8 mouse cellular contexts compared by ENCODE assay signal in the genomic region with DNA sequence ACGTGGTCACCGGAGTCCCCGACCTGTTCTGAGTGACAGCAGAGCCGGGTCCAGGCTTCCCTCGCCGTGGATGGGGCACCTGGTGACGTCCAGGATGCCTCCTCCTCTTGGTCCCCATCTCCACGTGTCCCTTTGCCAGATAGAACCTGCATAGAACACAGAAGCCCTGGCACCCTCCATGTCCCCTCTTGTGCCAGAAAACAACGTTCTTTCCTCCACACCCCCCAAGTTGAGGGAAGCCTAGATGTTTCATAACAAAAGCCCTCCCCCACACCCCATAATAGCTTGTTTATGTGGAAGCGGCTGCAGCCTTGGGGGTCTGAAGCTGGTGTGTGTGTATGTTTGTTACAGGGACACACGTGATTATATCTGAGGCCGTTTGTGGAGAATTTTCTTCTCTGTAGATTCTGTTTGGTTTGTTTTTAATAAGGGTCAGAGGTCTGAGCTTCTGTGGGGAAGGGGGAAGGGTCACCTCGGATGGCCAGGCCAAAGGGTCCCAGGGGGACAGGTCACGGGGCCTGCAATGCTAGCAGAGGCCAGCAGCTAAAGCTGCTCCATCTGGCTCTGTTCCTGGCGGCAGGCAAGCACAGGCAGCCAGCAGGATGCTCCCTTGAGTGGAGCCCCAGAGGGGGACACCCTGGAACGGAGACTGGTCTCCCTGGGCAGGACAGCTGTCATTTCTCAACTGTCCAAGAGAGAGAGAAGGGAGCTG.
A peak's percentile ranks its signal among the peaks of the same experiment; 100 is the strongest.
DNase-seq lines count a peak whose midpoint lies in the region; ATAC-seq and TF ChIP-seq lines count a peak whose summit lies in the region.

No protein-coding gene starts in this region.

- H3K4me3 ChIP-seq in cerebellum, adult 2 months (replicated peaks; ENCODE audit: insufficient read depth, low read depth, low read length) = peak overlapping the region; percentile 49
- H3K4me3 ChIP-seq in hindbrain, embryonic 10.5 days = peak overlapping the region; percentile 52
- H3K4me3 ChIP-seq in lung, postnatal 0 days (ENCODE audit: low read depth, low read length) = peak overlapping the region; percentile 39; the same call in 1 of the 2 replicates

- no peaks in the 10 kb centered on the region for H3K36me3 ChIP-seq in hindbrain, embryonic 10.5 days
- no peaks in the 10 kb centered on the region for H3K36me3 ChIP-seq in lung, postnatal 0 days (ENCODE audit: insufficient read depth, low read length)

- no peaks in the 10 kb centered on the region for H3K27me3 ChIP-seq in cerebellum, adult 2 months (ENCODE audit: control insufficient read depth, insufficient read depth, low read length)
- 0 out of 2 replicates have a peak, but pooled peaks cover 2% of the 10 kb centered on the region for H3K27me3 ChIP-seq in hindbrain, embryonic 10.5 days (ENCODE audit: insufficient read depth, poor library complexity, severe bottlenecking)
- no peaks in the 10 kb centered on the region for H3K27me3 ChIP-seq in lung, postnatal 0 days (replicated peaks; ENCODE audit: insufficient read depth, low read length)

- under 1% methylated on average over 16 of the region's 16 CpGs for WGBS in cerebellum, adult 2 months
- under 1% methylated on average over 16 of the region's 16 CpGs for whole genome bisulfite sequencing in hindbrain, embryonic 10.5 days
- 6% methylated on average over 16 of the region's 16 CpGs for WGBS in lung, postnatal 0 days

- TF ChIP-seq EP300 in lung, postnatal 0 days (IDR thresholded peaks at IDR 0.05) = no peak

- H3K4me2 ChIP-seq in lung, postnatal 0 days (replicated peaks; ENCODE audit: low read depth, low read length) = peak overlapping the region; percentile 75

- peak overlapping the region; percentile 98 for H3K27ac ChIP-seq in cerebellum, adult 2 months (ENCODE audit: insufficient read depth, low read length)
- peak overlapping the region; percentile 96 for H3K27ac ChIP-seq in hindbrain, embryonic 10.5 days
- H3K27ac ChIP-seq in lung, postnatal 0 days (ENCODE audit: low read length) = peak overlapping the region; percentile 98

- DNase-seq in MN1 (ENCODE audit: low spot score) = peak; percentile 85
- DNase-seq in cerebellum, adult 2 months = peak; percentile 75 to 77
- DNase-seq in frontal cortex, postnatal 10 days (ENCODE audit: low spot score in 2 of 2) = peak; percentile 67 to 79
- peak; percentile 87 for DNase-seq in hindbrain, embryonic 10.5 days (ENCODE audit: low spot score)
- DNase-seq in layer of hippocampus, adult 9-11 months = peak; percentile 73
- DNase-seq in lung, postnatal 0 days (ENCODE audit: low spot score) = peak; percentile 91
- DNase-seq in ovary, postnatal 14 days (ENCODE audit: low spot score) = peak; percentile 74
- no peak for DNase-seq in c-Kit-positive CD71-positive TER-119-positive erythroid progenitor cells, embryonic 14.5 days (ENCODE audit: low spot score)

- ATAC-seq in lung, postnatal 0 days = peak; percentile 70

- TF ChIP-seq CTCF in cerebellum, adult 2 months (IDR thresholded peaks at IDR 0.05; ENCODE audit: borderline replicate concordance, insufficient read depth, low read depth, low read length) = no peak
- TF ChIP-seq CTCF in lung, postnatal 0 days (IDR thresholded peaks at IDR 0.05) = peak; percentile 57

- no peaks in the 10 kb centered on the region for H3K9me3 ChIP-seq in hindbrain, embryonic 10.5 days
- no peaks in the 10 kb centered on the region for H3K9me3 ChIP-seq in lung, postnatal 0 days (ENCODE audit: low read length)

- TF ChIP-seq POLR2A in cerebellum, adult 2 months (IDR thresholded peaks at IDR 0.05; ENCODE audit: borderline replicate concordance, insufficient read depth, low read length) = no peak

- H3K4me1 ChIP-seq in cerebellum, adult 2 months (ENCODE audit: control insufficient read depth, insufficient read depth, low read length) = peaks cover 41% of the 10 kb centered on the region
- peaks cover 90% of the 10 kb centered on the region for H3K4me1 ChIP-seq in hindbrain, embryonic 10.5 days (replicated peaks)
- peaks cover 29% of the 10 kb centered on the region for H3K4me1 ChIP-seq in lung, postnatal 0 days (ENCODE audit: insufficient read depth, low read depth, low read length)

- H3K9ac ChIP-seq in lung, postnatal 0 days (replicated peaks; ENCODE audit: low read depth) = no peak overlapping the region; the same call in 1 of the 2 replicates
